In genomic region chr14:103069864-103070611, GRCm38 (mm10) we compare ENCODE assay signal across 8 mouse cellular contexts. TPM values are rescaled to one million over a fixed set of nuclear protein-coding genes. Genes with fewer than 3 reads are reported as not detected.
DNase-seq lines count a peak whose midpoint lies in the region; ATAC-seq and TF ChIP-seq lines count a peak whose summit lies in the region.

Gene Cln5 (plus strand): TSS chr14:103070216.

- peaks cover 11% of the 10 kb centered on the region; the same call in 1 of the 2 replicates for H3K36me3 ChIP-seq in hindbrain, embryonic 14.5 days (replicated peaks; ENCODE audit: control insufficient read depth, insufficient read depth)

- CTCF ChIA-PET in Patski (lab: Charles Lee), result interaction anchor here (1.0 to 2.1 kb wide), 4 partner anchors 9 to 28 kb away, joined by 3 to 5 read pairs (median 4); no protein-coding TSS in a partner anchor

- WGBS in hindbrain, embryonic 14.5 days, result under 1% methylated on average over 65 of the region's 65 CpGs

- peaks cover 7% of the 10 kb centered on the region for H3K4me1 ChIP-seq in hindbrain, embryonic 14.5 days (replicated peaks; ENCODE audit: control insufficient read depth, insufficient read depth, low read length)

- H3K27me3 ChIP-seq in Patski, result no peaks in the 10 kb centered on the region
- no peaks in the 10 kb centered on the region for H3K27me3 ChIP-seq in hindbrain, embryonic 14.5 days (ENCODE audit: control insufficient read depth, insufficient read depth, low read length)

- peak within 1 kb of the TSS; percentile 69 for H3K4me2 ChIP-seq in hindbrain, embryonic 14.5 days (replicated peaks)

- ATAC-seq in Patski, result peak; percentile 95
- ATAC-seq in hindbrain, embryonic 14.5 days (ENCODE audit: low FRiP score), result peak; percentile 96

- peak within 1 kb of the TSS; percentile 69 for H3K4me3 ChIP-seq in hindbrain, embryonic 14.5 days (replicated peaks; ENCODE audit: low read length)

- TF ChIP-seq CTCF in Patski (IDR thresholded peaks at IDR 0.05), result peak; percentile 68

- peak within 1 kb of the TSS; percentile 75 for H3K27ac ChIP-seq in hindbrain, embryonic 14.5 days

- POLR2A ChIA-PET in Patski (lab: Charles Lee), result interaction anchor here (0.6 to 0.7 kb wide), 3 partner anchors 14 to 911 kb away, joined by 3 to 9 read pairs (median 4); no protein-coding TSS in a partner anchor

- no peaks in the 10 kb centered on the region for H3K9me3 ChIP-seq in hindbrain, embryonic 14.5 days (ENCODE audit: control insufficient read depth, low read length)

- H3K9ac ChIP-seq in hindbrain, embryonic 14.5 days, result peak within 1 kb of the TSS; percentile 73

- peak; percentile 60 for DNase-seq in Patski (ENCODE audit: low read depth, low spot score)
- DNase-seq in cerebellum, postnatal 14 days, result peak; percentile 94 to 95
- DNase-seq in frontal cortex, postnatal 25 days (ENCODE audit: low spot score in 2 of 2), result peak; percentile 69 to 84
- peak; percentile 93 for DNase-seq in hindbrain, embryonic 14.5 days (ENCODE audit: low spot score)
- peak; percentile 89 to 91 for DNase-seq in layer of hippocampus, postnatal 36 days
- DNase-seq in lung, postnatal 36 days, result peak; percentile 95
- peak; percentile 97 for DNase-seq in retina, postnatal 1 day
- peak; percentile 89 to 94 for DNase-seq in urinary bladder, adult 18-20 months (ENCODE audit: low spot score in 2 of 2)

- in situ Hi-C loops in Patski (cut with MboI; ENCODE audit: low pct_unique_long_range_greater_than_20kb), result loop anchor here (5.0 kb wide), 1 partner anchor 32 kb away; no protein-coding TSS in a partner anchor

RNA-seq across cellular contexts. Expression of gene Cln5, which starts in this region (rescaled TPM):
- polyA plus RNA-seq in Patski (2021), result 33.2 TPM
- 14.7 and 17.0 TPM in 2 replicates for polyA plus RNA-seq in hindbrain, embryonic 14.5 days (2014; fragmentation: Nextera tagmentation; extraction: Ambion mirVana)
- total RNA-seq in layer of hippocampus, postnatal 36 days (2021), result 10 to 100 TPM in 1 of 2 experiments, 1 to 10 TPM in 1; 9.6 to 10.6 TPM

Comparison
In these comparisons a context has a peak if more than half of its experiments do, and no peak if none do; other contexts are left out.
1. Peak in every context shown above with its lines: DNase-seq, ATAC-seq, H3K4me3 ChIP-seq and H3K27ac ChIP-seq.